Mouse (Mus musculus): ENCODE measurements at regions not wholly inside any gene's neighbourhood (a gene's known extent, or its start where the extent isn't known, plus 50 kb on each side); places are given as distances from the start of the nearest gene placed in this dataset.

GRCm38 (mm10) chr10:95032760-95033716, 88.4 kb upstream of the Plxnc1 start:
- DNase-seq: peak; percentile 15 to 19

- DNase-seq: no peak
These were observed 86.7 kb upstream of the Plxnc1 start for GRCm38 (mm10) chr10:95031371-95031770.

GRCm38 (mm10) chr10:95030801-95031200, 86.2 kb upstream of the Plxnc1 start:
- DNase-seq: no peak

- no peak for DNase-seq
These were observed 84.9 kb upstream of the Plxnc1 start for GRCm38 (mm10) chr10:95029554-95029953.

GRCm38 (mm10) chr10:95025569-95026327, 81.1 kb upstream of the Plxnc1 start:
- no peak for DNase-seq

- DNase-seq: no peak
These were observed 76.6 kb upstream of the Plxnc1 start for GRCm38 (mm10) chr10:95021209-95021608.

- DNase-seq: no peak
These were observed 72.3 kb upstream of the Plxnc1 start for GRCm38 (mm10) chr10:95016896-95017295.

GRCm38 (mm10) chr10:95015298-95015951, 70.8 kb upstream of the Plxnc1 start:
- no peak for DNase-seq

GRCm38 (mm10) chr10:95013946-95014345, 69.3 kb upstream of the Plxnc1 start:
- peak in 1 of 2 experiments; percentile 9 for DNase-seq

- no peak for DNase-seq
These were observed 68.7 kb upstream of the Plxnc1 start for GRCm38 (mm10) chr10:95013213-95013915.

GRCm38 (mm10) chr10:95010333-95010732, 65.7 kb upstream of the Plxnc1 start:
- no peak for DNase-seq

- DNase-seq: no peak
These were observed 64.4 kb upstream of the Plxnc1 start for GRCm38 (mm10) chr10:95009081-95009480.

GRCm38 (mm10) chr10:95004065-95004763, 59.6 kb upstream of the Plxnc1 start:
- no peak for DNase-seq

GRCm38 (mm10) chr10:95003621-95004020, 59.0 kb upstream of the Plxnc1 start:
- DNase-seq: no peak

- DNase-seq: no peak
These were observed 57.0 kb upstream of the Plxnc1 start for GRCm38 (mm10) chr10:95001650-95002049.

GRCm38 (mm10) chr10:94999716-95000115, 55.1 kb upstream of the Plxnc1 start:
- DNase-seq: no peak
